Mouse (Mus musculus) G1E (cell line): ENCODE measurements around the gene Atp5g2.
A peak's percentile ranks its signal among the peaks of the same experiment; 100 is the strongest.

Experiments
- CTCF ChIP-seq: IDR thresholded peaks from 2 replicates; pipeline ENCODE4 v1.5.1; 2012; ENCODE audit warnings: low read depth, low read length, inconsistent platforms, mixed read lengths
- GATA1 ChIP-seq: IDR thresholded peaks from 2 replicates; pipeline ENCODE4 v1.6.1; 2012; ENCODE audit warnings: borderline replicate concordance, low read length, inconsistent platforms, mixed read lengths
- GATA2 ChIP-seq: IDR thresholded peaks from 2 replicates; pipeline ENCODE4 v1.6.1; 2012; ENCODE audit warnings: low read depth, low read length, inconsistent platforms, borderline replicate concordance
- POLR2AphosphoS5 ChIP-seq: IDR thresholded peaks from 2 replicates; pipeline ENCODE4 v1.6.1; 2012; ENCODE audit warnings: low read depth, low read length, inconsistent platforms; ENCODE audit not compliant: insufficient replicate concordance
- TAL1 ChIP-seq: conservative IDR thresholded peaks from 2 replicates; pipeline ENCODE4 v1.6.1; 2012; ENCODE audit warnings: low read depth, low read length, inconsistent platforms, mixed read lengths

DNA sequence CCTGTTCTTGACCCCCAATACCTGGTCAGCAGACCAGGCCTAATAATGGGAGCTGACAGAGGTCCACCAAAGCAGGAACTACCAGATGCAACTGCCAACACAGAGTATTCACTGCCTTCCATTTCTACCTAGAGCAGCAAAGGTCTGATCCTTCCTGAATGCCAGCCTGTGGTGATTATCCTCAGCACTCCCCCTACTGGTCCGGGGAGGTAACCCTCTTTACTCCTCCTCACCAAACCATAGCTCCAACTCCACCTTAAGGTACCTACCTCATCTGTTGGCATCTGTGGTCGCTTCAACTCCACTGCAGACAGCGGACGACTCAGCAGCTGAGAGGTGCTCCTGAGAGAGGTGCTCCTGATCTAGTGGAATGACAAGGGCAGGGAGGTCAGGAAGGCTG lies 6.7 kb downstream of the Atp5g2 start:
- TF ChIP-seq CTCF = peak; percentile 93
- TF ChIP-seq GATA1 = no peak
- TF ChIP-seq GATA2 = no peak
- no peak for TF ChIP-seq POLR2AphosphoS5
- TF ChIP-seq TAL1 = no peak
